Mouse (Mus musculus) embryonic facial prominence, embryonic 14.5 days (tissue): ENCODE measurements around the gene Grin1. TPM values are rescaled to one million over a fixed set of nuclear protein-coding genes. Genes with fewer than 3 reads are reported as not detected.

Experiments used
- ATAC-seq: fragments of 200-750 bp; cut with Nextera tagmentation; 2 replicates; pipeline ENCODE4 v1.8.0; 2017; ENCODE audit warnings: low read depth, moderate number of reproducible peaks, moderate TSS enrichment
- DNase-seq: peaks from one replicate; pipeline ENCODE4 v3.0.0-alpha.2; 2015; ENCODE audit warnings: low spot score
- H3K27ac ChIP-seq: fragments of 300-500 bp; sonication (generic); replicated peaks from 2 replicates; pipeline ENCODE4 v1.5.1; 2014; ENCODE audit warnings: low read depth, mild to moderate bottlenecking, low read length, moderate library complexity
- H3K27me3 ChIP-seq: fragments of 300-500 bp; sonication (generic); replicated peaks from 2 replicates; pipeline ENCODE4 v1.6.1; 2014; ENCODE audit warnings: low read length; ENCODE audit not compliant: control insufficient read depth, insufficient read depth
- H3K36me3 ChIP-seq: fragments of 300-500 bp; sonication (generic); 2 replicates; pipeline ENCODE4 v1.6.1; 2014; ENCODE audit warnings: low read length, mixed read lengths; ENCODE audit not compliant: control insufficient read depth, insufficient read depth
- H3K4me1 ChIP-seq: fragments of 300-500 bp; sonication (generic); 2 replicates; pipeline ENCODE4 v1.6.1; 2014; ENCODE audit warnings: antibody characterized with exemption, low read length; ENCODE audit not compliant: control insufficient read depth, insufficient read depth
- H3K4me2 ChIP-seq: fragments of 300-500 bp; sonication (generic); 2 replicates; pipeline ENCODE4 v1.6.1; 2014; ENCODE audit warnings: low read depth, mild to moderate bottlenecking, low read length, moderate library complexity, mixed read lengths
- H3K4me3 ChIP-seq: fragments of 300-500 bp; sonication (generic); 2 replicates; pipeline ENCODE4 v1.5.1; 2014; ENCODE audit warnings: low read depth, mild to moderate bottlenecking, low read length
- H3K9ac ChIP-seq: fragments of 300-500 bp; sonication (generic); 2 replicates; pipeline ENCODE4 v1.6.1; 2014; ENCODE audit warnings: low read depth, mild to moderate bottlenecking, low read length, moderate library complexity, mixed read lengths
- H3K9me3 ChIP-seq: fragments of 300-500 bp; sonication (generic); 2 replicates; pipeline ENCODE4 v1.6.1; 2016; ENCODE audit warnings: low read length; ENCODE audit not compliant: control insufficient read depth
- WGBS: fragments of 180-500 bp; shearing (Covaris S2); extraction: QIAGEN DNeasy Blood & Tissue Kit; methylation state at CpG from one replicate; pipeline ENCODE4 v1.1.7; 2014; 5-methylcytosine and 5-hydroxymethylcytosine counted together
- polyA plus RNA-seq: library from polyadenylated mRNA; unstranded; fragments of >200 nt; fragmentation: Nextera tagmentation; extraction: Ambion mirVana; gene quantifications from 2 replicates; pipeline ENCODE4 v1.2.1, GENCODE M21; 2014

Grin1 gene
- 1.7 and 1.8 TPM in 2 replicates for polyA plus RNA-seq

- H3K27me3 ChIP-seq: peaks cover 43% of the 10 kb centered on the region
- peak; percentile 74 for DNase-seq
- H3K4me1 ChIP-seq: peaks cover 3% of the 10 kb centered on the region; the same call in 1 of the 2 replicates
- no peaks in the 10 kb centered on the region for H3K9me3 ChIP-seq
- no peak within 1 kb of the TSS for H3K9ac ChIP-seq
- peak within 1 kb of the TSS; percentile 55 for H3K4me2 ChIP-seq
- H3K4me3 ChIP-seq: peak within 1 kb of the TSS; percentile 34
- no peaks in the 10 kb centered on the region for H3K36me3 ChIP-seq
- peak; percentile 86 for ATAC-seq
- WGBS: 10% methylated on average over 57 of the region's 58 CpGs
- no peak within 1 kb of the TSS for H3K27ac ChIP-seq
These were observed at the start of gene Grin1 for GRCm38 (mm10) chr2:25318971-25319773. Gene Grin1 (minus strand): TSS chr2:25319187.

GRCm38 (mm10) chr2:25365091-25365761, 46.2 kb upstream of the Grin1 start, which contains the start of gene Uap1l1:
Gene Uap1l1 (minus strand): TSS chr2:25365682.
- Histone ChIP-seq H3K27ac (no peak within 1 kb of the TSS; the same call in 1 of the 2 replicates), H3K4me1 (no peaks in the 10 kb centered on the region), H3K36me3 (no peaks in the 10 kb centered on the region), H3K27me3 (peaks cover 18% of the 10 kb centered on the region), H3K4me3 (peak within 1 kb of the TSS; percentile 68), H3K4me2 (peak within 1 kb of the TSS; percentile 99), H3K9ac (peak within 1 kb of the TSS; percentile 70), H3K9me3 (no peaks in the 10 kb centered on the region)
- DNase-seq (peak; percentile 85), ATAC-seq (peak; percentile 73)
- WGBS: under 1% methylated on average over 24 of the region's 54 CpGs

DNA sequence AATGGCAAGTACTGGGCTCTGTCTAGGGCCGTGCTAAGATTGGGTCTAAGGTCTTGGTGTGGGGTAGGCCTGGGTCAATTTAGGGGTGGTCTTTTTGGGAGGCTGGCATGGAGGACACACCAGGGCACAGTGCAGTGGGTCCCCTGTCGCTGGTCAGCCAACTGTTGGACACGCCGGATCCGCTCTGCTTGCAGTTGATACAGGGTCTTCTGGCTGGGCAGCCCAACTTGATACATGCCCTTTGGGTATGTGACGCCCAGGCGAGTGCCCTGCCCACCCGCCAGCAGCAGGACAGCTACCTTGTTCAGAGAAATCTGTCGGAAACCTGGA, 45.7 kb upstream of the Grin1 start:
- H3K9ac ChIP-seq: peak overlapping the region; percentile 70
- DNase-seq (no peak), ATAC-seq (0 out of 2 replicates have a peak, but pooled peaks have one; percentile 23)
- no peaks in the 10 kb centered on the region for H3K9me3 ChIP-seq
- peak overlapping the region; percentile 68 for H3K4me3 ChIP-seq
- no peaks in the 10 kb centered on the region for H3K36me3 ChIP-seq
- no peak overlapping the region for H3K27ac ChIP-seq
- H3K4me2 ChIP-seq: peak overlapping the region; percentile 99
- peaks cover 18% of the 10 kb centered on the region for H3K27me3 ChIP-seq
- WGBS: 31% methylated on average over 9 of the region's 9 CpGs
- H3K4me1 ChIP-seq: no peaks in the 10 kb centered on the region

DNA sequence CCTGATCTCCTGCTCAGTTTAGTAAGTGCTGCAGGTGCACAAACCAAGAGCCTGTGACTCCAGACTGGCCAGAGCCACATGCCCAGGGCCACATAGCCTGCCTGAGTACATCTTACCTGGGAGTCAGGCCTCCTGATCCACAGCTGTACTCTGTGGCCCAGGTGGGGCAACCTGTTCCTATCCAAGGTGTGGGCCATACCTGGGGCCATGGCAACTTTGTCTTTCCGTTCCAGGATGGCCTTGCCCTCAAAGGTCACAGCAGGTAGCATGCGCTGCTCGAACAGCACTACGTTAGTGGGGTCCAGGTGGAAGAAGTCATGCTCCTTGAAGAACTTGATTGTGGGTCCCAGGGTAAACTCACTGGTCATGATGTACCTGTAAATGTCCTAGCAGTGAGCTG, 45.3 kb upstream of the Grin1 start:
- Histone ChIP-seq H3K36me3 (no peaks in the 10 kb centered on the region), H3K4me3 (no peak overlapping the region), H3K9me3 (no peaks in the 10 kb centered on the region), H3K9ac (no peak overlapping the region), H3K4me2 (peak overlapping the region; percentile 99; the same call in 1 of the 2 replicates), H3K27ac (no peak overlapping the region), H3K4me1 (no peaks in the 10 kb centered on the region), H3K27me3 (peaks cover 18% of the 10 kb centered on the region)
- ATAC-seq (no peak), DNase-seq (no peak)
- WGBS: 88% methylated on average over 4 of the region's 4 CpGs

GRCm38 (mm10) chr2:25363478-25364178, 44.6 kb upstream of the Grin1 start:
- H3K9me3 ChIP-seq: no peaks in the 10 kb centered on the region
- 58% methylated on average over 13 of the region's 13 CpGs for WGBS
- no peak overlapping the region for H3K4me2 ChIP-seq
- H3K27ac ChIP-seq: no peak overlapping the region
- no peak for DNase-seq
- H3K4me1 ChIP-seq: no peaks in the 10 kb centered on the region
- no peak for ATAC-seq
- H3K9ac ChIP-seq: no peak overlapping the region
- no peak overlapping the region for H3K4me3 ChIP-seq
- peaks cover 18% of the 10 kb centered on the region for H3K27me3 ChIP-seq
- H3K36me3 ChIP-seq: no peaks in the 10 kb centered on the region

- no peaks in the 10 kb centered on the region for H3K9me3 ChIP-seq
- no peak for ATAC-seq
- peaks cover 13% of the 10 kb centered on the region; the same call in 1 of the 2 replicates for H3K4me1 ChIP-seq
- no peak overlapping the region for H3K4me3 ChIP-seq
- WGBS: 74% methylated on average over 4 of the region's 4 CpGs
- H3K27me3 ChIP-seq: peaks cover 12% of the 10 kb centered on the region
- no peak for DNase-seq
- H3K9ac ChIP-seq: no peak overlapping the region
- no peak overlapping the region for H3K4me2 ChIP-seq
- no peak overlapping the region for H3K27ac ChIP-seq
- H3K36me3 ChIP-seq: no peaks in the 10 kb centered on the region
These were observed 40.9 kb upstream of the Grin1 start for GRCm38 (mm10) chr2:25359848-25360247.

GRCm38 (mm10) chr2:25356208-25357079, 37.5 kb upstream of the Grin1 start, which contains the start of gene Dpp7:
Gene Dpp7 (minus strand): TSS chr2:25356359.
- ATAC-seq: peak; percentile 72
- Histone ChIP-seq H3K4me3 (peak within 1 kb of the TSS; percentile 56), H3K9me3 (no peaks in the 10 kb centered on the region), H3K4me2 (peak within 1 kb of the TSS; percentile 76), H3K36me3 (peaks cover 24% of the 10 kb centered on the region), H3K27ac (no peak within 1 kb of the TSS), H3K4me1 (peaks cover 13% of the 10 kb centered on the region; the same call in 1 of the 2 replicates), H3K27me3 (no peaks in the 10 kb centered on the region), H3K9ac (peak within 1 kb of the TSS; percentile 63)
- 5% methylated on average over 11 of the region's 13 CpGs for WGBS
- peak; percentile 93 for DNase-seq
